Mouse (Mus musculus) kidney, embryonic 14.5 days (tissue): Measurements from ENCODE around the gene Ppp1r3g. TPM values are rescaled to one million over a fixed set of nuclear protein-coding genes. Genes with fewer than 3 reads are reported as not detected.

Source experiments
- ATAC-seq: fragments of 200-750 bp; cut with Nextera tagmentation; 2 replicates; pipeline ENCODE4 v1.8.0; 2017; ENCODE audit warnings: moderate number of reproducible peaks, mild to moderate bottlenecking, moderate TSS enrichment, moderate library complexity; ENCODE audit not compliant: low FRiP score, low TSS enrichment
- H3K27ac ChIP-seq: fragments of 300-500 bp; sonication (generic); 2 replicates; pipeline ENCODE4 v1.5.1; 2014; ENCODE audit warnings: low read depth, mild to moderate bottlenecking, low read length, moderate library complexity, mixed read lengths
- H3K27me3 ChIP-seq: fragments of 300-500 bp; sonication (generic); 2 replicates; pipeline ENCODE4 v1.6.1; 2014; ENCODE audit warnings: mild to moderate bottlenecking, low read length; ENCODE audit not compliant: control insufficient read depth, insufficient read depth
- H3K36me3 ChIP-seq: fragments of 300-500 bp; sonication (generic); 2 replicates; pipeline ENCODE4 v1.6.1; 2014; ENCODE audit warnings: low read length, mixed read lengths; ENCODE audit not compliant: control insufficient read depth, insufficient read depth
- H3K4me1 ChIP-seq: fragments of 300-500 bp; sonication (generic); 2 replicates; pipeline ENCODE4 v1.6.1; 2014; ENCODE audit warnings: low read length, mixed read lengths; ENCODE audit not compliant: control insufficient read depth, insufficient read depth
- H3K4me2 ChIP-seq: fragments of 300-500 bp; sonication (generic); replicated peaks from 2 replicates; pipeline ENCODE4 v1.6.1; 2014; ENCODE audit warnings: low read depth, mild to moderate bottlenecking, low read length
- H3K4me3 ChIP-seq: fragments of 300-500 bp; sonication (generic); 2 replicates; pipeline ENCODE4 v1.5.1; 2014; ENCODE audit warnings: mild to moderate bottlenecking, low read length
- H3K9ac ChIP-seq: fragments of 300-500 bp; sonication (generic); 2 replicates; pipeline ENCODE4 v1.6.1; 2014; ENCODE audit warnings: low read depth, mild to moderate bottlenecking, low read length, moderate library complexity
- H3K9me3 ChIP-seq: fragments of 300-500 bp; sonication (generic); 2 replicates; pipeline ENCODE4 v1.6.1; 2016; ENCODE audit warnings: low read length; ENCODE audit not compliant: control insufficient read depth
- WGBS: fragments of 180-500 bp; shearing (Covaris S2); extraction: QIAGEN DNeasy Blood & Tissue Kit; methylation state at CpG from one replicate; pipeline ENCODE4 v1.1.7; 2014; 5-methylcytosine and 5-hydroxymethylcytosine counted together
- polyA plus RNA-seq: library from polyadenylated mRNA; unstranded; fragments of >200 nt; fragmentation: Nextera tagmentation; extraction: Ambion mirVana; gene quantifications from 2 replicates; pipeline ENCODE4 v1.2.1, GENCODE M21; 2014

Ppp1r3g gene
- polyA plus RNA-seq, 1 experiment from 2014 or later: 0.31 TPM

DNA sequence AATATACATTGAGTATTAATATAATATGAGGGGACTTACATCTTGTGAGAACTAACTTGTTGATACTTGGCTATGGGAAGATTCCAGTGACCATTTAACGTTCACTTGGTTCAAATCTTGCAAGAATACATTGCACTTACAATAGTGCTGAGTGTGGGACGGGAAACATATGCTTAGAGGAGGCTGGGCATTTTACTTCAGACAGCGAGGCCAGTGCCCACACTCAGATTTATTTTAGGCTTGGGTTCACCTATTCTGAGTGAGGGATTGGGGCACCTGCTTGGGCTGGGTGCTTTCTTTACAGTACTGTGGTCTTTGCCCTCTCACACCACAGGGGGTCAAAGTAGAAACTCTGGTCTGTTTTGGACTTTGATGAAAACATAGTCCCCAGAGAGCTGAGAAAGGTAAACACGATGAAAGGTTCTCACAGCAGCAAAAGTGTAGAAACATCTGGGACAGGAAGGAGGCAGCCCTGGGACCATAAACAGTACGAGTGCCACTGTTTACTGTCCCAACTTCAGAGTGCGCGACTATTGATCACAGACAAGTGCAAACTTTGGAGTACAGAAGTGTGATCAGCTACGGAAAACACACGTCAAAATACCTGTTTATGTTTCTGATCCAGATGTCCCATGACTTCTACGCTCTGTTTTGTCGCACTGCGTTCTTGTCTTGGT is 890 bp downstream of the Ppp1r3g start:
- WGBS: 69% methylated on average over 12 of the region's 12 CpGs

DNA sequence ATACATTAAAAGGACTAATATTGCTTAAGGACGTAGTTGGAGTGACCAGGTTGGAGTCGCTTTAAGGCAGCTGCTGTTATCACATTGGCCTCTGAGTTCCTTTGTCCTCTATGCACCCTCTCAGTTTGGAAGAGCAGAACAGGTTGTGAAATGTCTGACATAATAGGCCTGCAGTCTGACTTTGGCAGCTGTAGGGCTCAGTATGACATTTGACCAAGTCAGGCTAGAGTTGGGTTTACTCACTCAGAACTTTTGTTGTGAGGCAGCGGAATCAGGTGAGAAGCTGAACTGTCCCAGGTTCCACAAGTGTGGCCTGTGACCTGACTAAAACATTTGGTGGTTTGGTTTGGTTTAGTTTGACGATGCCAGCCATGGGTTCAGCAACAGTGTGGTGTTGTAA is 4.9 kb downstream of the Ppp1r3g start:
- Histone ChIP-seq H3K9me3 (no peaks in the 10 kb centered on the region), H3K4me3 (no peak overlapping the region), H3K36me3 (no peaks in the 10 kb centered on the region), H3K4me1 (no peaks in the 10 kb centered on the region; the same call in 1 of the 2 replicates), H3K27ac (no peak overlapping the region), H3K9ac (no peak overlapping the region), H3K4me2 (no peak overlapping the region), H3K27me3 (no peaks in the 10 kb centered on the region; the same call in 1 of the 2 replicates)
- no peak for ATAC-seq
- 93% methylated on average over 4 of the region's 4 CpGs for WGBS

More for the DNA sequence above, 890 bp downstream of the Ppp1r3g start:
- Histone ChIP-seq H3K27ac (no peak overlapping the region), H3K4me1 (no peaks in the 10 kb centered on the region), H3K9ac (no peak overlapping the region), H3K9me3 (no peaks in the 10 kb centered on the region), H3K4me2 (no peak overlapping the region), H3K4me3 (no peak overlapping the region), H3K27me3 (no peaks in the 10 kb centered on the region), H3K36me3 (no peaks in the 10 kb centered on the region)
- no peak for ATAC-seq

DNA sequence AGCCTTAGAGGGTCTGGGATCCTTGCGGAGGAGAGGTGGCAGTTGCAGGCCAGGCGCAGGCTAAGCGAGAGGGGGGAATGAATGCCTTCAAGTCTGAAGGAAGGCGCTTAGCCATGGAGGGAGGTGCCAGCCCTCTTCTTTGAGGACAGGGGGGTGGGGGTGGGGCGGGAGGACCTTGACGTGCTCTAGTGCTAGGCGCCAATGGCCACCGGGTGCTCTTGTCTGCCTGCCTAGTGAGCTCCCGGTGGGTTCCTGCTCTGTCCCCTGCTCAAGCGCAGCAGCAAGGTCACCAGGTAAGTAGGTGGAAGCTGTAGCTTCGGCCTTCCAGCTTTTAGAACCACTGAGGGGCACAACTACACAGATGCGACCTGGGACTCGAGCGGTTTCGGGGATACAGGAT is 9.1 kb downstream of the Ppp1r3g start:
- H3K9me3 ChIP-seq: no peaks in the 10 kb centered on the region
- no peaks in the 10 kb centered on the region for H3K36me3 ChIP-seq
- WGBS: 3% methylated on average over 15 of the region's 15 CpGs
- no peaks in the 10 kb centered on the region; the same call in 1 of the 2 replicates for H3K4me1 ChIP-seq
- H3K27ac ChIP-seq: no peak overlapping the region
- ATAC-seq: 0 out of 2 replicates have a peak, but pooled peaks have one; percentile 37
- H3K4me3 ChIP-seq: peak overlapping the region; percentile 61
- H3K9ac ChIP-seq: no peak overlapping the region; the same call in 1 of the 2 replicates
- H3K27me3 ChIP-seq: peaks cover 17% of the 10 kb centered on the region
- peak overlapping the region; percentile 100 for H3K4me2 ChIP-seq

DNA sequence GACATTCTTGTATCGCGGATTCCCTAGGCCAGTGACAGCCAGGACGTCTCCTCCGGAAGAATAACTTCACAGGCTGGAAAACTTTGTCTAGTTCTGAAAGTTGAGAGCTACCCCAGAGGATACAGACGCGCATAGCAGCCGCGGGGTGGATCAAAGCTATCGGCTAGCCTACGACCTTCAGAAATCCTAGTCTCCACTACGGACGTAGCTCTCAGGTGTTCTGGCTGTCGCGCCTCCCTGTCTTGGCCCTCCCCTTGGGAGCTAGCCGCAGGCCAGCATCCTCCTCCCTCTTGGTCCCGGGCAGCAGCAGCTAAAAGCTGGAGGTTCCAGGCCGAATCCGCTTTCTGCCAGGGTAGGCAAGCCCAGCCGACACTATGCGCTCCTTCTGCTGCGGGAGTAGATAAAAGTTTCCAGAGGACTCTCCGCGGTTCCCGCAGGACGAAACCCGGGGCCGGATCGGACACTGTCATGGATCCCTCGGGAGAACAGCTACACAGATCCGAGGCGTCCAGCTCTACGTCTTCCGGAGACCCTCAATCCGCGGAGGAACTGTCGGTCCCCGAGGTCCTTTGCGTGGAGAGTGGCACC is 9.6 kb downstream of the Ppp1r3g start:
- H3K4me2 ChIP-seq: peak overlapping the region; percentile 100
- H3K36me3 ChIP-seq: no peaks in the 10 kb centered on the region
- no peak overlapping the region for H3K27ac ChIP-seq
- H3K4me3 ChIP-seq: peak overlapping the region; percentile 61
- peak overlapping the region; percentile 50; the same call in 1 of the 2 replicates for H3K9ac ChIP-seq
- no peaks in the 10 kb centered on the region for H3K9me3 ChIP-seq
- peaks cover 17% of the 10 kb centered on the region for H3K27me3 ChIP-seq
- peak; percentile 64 for ATAC-seq
- H3K4me1 ChIP-seq: no peaks in the 10 kb centered on the region; the same call in 1 of the 2 replicates
- WGBS: under 1% methylated on average over 38 of the region's 38 CpGs

DNA sequence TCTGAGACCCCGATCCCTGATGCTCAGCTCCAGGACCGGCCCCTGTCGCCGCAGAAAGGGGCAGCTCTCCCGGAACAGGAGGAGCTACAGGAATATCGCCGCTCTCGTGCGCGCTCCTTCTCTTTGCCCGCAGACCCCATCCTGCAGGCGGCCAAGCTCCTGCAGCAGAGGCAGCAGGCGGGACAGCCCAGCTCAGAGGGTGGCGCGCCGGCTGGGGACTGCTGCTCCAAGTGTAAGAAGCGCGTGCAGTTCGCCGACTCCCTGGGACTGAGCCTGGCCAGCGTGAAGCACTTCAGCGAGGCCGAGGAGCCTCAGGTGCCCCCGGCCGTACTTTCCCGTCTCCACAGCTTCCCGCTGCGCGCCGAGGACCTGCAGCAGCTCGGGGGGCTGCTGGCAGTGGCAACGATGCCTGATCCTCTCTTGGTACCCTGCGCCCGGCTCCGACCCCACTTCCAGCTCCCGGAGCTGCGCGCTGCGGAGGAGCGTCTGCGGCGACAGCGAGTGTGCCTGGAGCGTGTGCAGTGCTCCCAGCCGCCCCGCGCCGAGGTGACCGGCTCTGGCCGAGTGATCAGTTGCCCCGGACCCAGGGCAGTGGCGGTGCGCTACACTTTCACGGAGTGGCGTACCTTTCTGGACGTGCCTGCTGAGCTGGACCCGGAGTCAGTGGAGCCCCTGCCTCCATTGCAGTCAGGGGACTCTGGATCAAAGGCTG is 10.2 kb downstream of the Ppp1r3g start:
- peak overlapping the region; percentile 50 for H3K9ac ChIP-seq
- peak; percentile 77 for ATAC-seq
- H3K27ac ChIP-seq: no peak overlapping the region

DNA sequence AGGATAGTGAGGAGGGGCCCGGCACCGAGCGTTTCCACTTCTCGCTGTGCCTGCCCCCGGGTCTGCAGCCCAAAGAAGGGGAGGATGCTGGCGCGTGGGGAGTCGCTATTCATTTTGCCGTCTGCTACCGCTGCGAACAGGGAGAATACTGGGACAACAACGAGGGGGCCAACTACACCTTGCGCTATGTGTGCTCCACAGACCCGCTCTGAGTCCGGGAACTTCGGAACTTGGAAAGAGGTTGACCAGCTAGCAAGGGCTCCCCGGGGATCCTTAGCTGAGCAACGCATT is 10.7 kb downstream of the Ppp1r3g start:
- WGBS: under 1% methylated on average over 18 of the region's 18 CpGs
- Histone ChIP-seq H3K4me1 (no peaks in the 10 kb centered on the region; the same call in 1 of the 2 replicates), H3K4me3 (peak overlapping the region; percentile 61), H3K9ac (peak overlapping the region; percentile 50; the same call in 1 of the 2 replicates), H3K27ac (no peak overlapping the region), H3K36me3 (no peaks in the 10 kb centered on the region), H3K27me3 (peaks cover 17% of the 10 kb centered on the region), H3K4me2 (peak overlapping the region; percentile 100), H3K9me3 (no peaks in the 10 kb centered on the region)
- no peak for ATAC-seq

More for the DNA sequence above, 10.2 kb downstream of the Ppp1r3g start:
- peaks cover 17% of the 10 kb centered on the region for H3K27me3 ChIP-seq
- H3K4me3 ChIP-seq: peak overlapping the region; percentile 61
- H3K4me2 ChIP-seq: peak overlapping the region; percentile 100
- no peaks in the 10 kb centered on the region; the same call in 1 of the 2 replicates for H3K4me1 ChIP-seq
- H3K36me3 ChIP-seq: no peaks in the 10 kb centered on the region
- WGBS: under 1% methylated on average over 54 of the region's 57 CpGs
- H3K9me3 ChIP-seq: no peaks in the 10 kb centered on the region

DNA sequence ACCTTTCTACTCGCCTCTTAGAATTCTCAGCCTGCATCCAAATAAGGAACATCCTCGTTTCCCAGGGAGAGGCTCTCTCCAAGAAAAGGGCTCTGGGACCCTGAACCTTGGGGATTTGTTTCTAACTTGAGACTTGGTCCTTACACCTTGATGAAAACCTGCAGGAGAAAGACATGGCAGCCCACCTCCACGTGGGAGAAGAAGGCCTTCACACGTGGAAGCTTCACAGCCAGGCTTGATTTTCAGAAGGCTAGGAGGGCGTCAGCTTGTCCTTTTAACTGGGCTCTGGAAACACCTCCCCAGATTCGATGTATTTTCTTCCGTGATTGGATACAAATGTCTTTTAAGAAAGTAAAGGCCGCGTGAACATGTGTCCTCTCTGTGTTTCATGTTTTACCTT is 11.2 kb downstream of the Ppp1r3g start:
- H3K36me3 ChIP-seq: no peaks in the 10 kb centered on the region

DNA sequence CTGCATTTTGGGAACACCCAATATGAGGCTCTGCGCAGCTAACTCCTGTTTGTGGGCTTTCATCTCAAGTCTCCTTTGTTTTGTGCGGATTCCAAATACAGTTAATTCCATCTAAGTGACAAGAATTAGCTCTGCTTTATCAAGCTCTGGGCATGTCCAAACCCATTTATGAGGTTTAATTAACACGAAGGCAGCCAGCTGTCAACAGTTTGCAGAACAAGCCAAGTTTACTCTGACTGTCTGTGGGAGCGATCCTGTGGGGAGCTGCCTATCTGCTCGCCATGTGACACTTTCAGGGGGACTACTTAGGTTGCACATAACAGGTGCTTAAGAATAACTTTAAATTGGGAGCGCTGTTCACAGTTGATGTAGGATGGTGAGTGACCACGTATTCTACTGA is 18.3 kb downstream of the Ppp1r3g start:
- Histone ChIP-seq H3K4me3 (no peak overlapping the region), H3K9ac (no peak overlapping the region), H3K4me2 (no peak overlapping the region), H3K27me3 (no peaks in the 10 kb centered on the region), H3K27ac (no peak overlapping the region), H3K4me1 (no peaks in the 10 kb centered on the region), H3K36me3 (0 out of 2 replicates have a peak, but pooled peaks cover 6% of the 10 kb centered on the region), H3K9me3 (no peaks in the 10 kb centered on the region)
- 87% methylated on average over 7 of the region's 7 CpGs for WGBS
- ATAC-seq: no peak

More for the DNA sequence above, 11.2 kb downstream of the Ppp1r3g start:
- H3K4me2 ChIP-seq: peak overlapping the region; percentile 100
- H3K27me3 ChIP-seq: peaks cover 17% of the 10 kb centered on the region
- ATAC-seq: no peak
- no peaks in the 10 kb centered on the region; the same call in 1 of the 2 replicates for H3K4me1 ChIP-seq
- WGBS: 27% methylated on average over 9 of the region's 9 CpGs
- no peaks in the 10 kb centered on the region for H3K9me3 ChIP-seq
- H3K9ac ChIP-seq: no peak overlapping the region
- H3K27ac ChIP-seq: no peak overlapping the region
- H3K4me3 ChIP-seq: peak overlapping the region; percentile 61

DNA sequence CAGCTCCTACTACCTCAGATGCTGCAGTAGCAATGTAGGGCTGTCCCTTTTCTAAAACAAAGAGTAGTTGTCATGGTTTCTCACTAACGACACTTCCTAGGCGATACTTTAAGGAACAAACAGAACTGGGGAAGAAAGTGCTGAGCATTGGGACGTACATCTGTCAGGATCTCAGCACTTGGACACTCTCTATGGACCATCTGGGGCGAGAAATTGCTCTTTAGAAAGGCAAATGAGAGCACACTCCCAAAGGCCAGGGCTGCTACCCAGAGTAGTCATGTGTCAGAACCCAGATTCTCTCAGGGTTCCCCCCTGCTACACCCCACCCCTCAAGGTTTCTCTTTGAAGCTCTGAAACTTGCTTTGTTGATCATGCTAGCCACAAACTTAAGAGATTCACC is 21.8 kb downstream of the Ppp1r3g start:
- Histone ChIP-seq H3K4me2 (no peak overlapping the region), H3K9ac (no peak overlapping the region), H3K36me3 (0 out of 2 replicates have a peak, but pooled peaks cover 6% of the 10 kb centered on the region), H3K4me1 (no peaks in the 10 kb centered on the region), H3K27ac (no peak overlapping the region), H3K27me3 (no peaks in the 10 kb centered on the region), H3K4me3 (no peak overlapping the region), H3K9me3 (no peaks in the 10 kb centered on the region)
- WGBS: 79% methylated on average over 4 of the region's 4 CpGs
- no peak for ATAC-seq
